In genomic region chr6:126404331-126405070, GRCm38 (mm10) we compare ENCODE assay signal across 8 mouse cellular contexts.
A peak's percentile ranks its signal among the peaks of the same experiment; 100 is the strongest.
DNase-seq lines count a peak whose midpoint lies in the region; ATAC-seq lines count a peak whose summit lies in the region.
"Had no signal": no experiment of that assay in that cellular context is flagged by ENCODE, and none has a peak within 500 bp of the region (broad histone marks: within the 10 kb centered on the region; RNA-seq: fewer than 3 reads in every experiment).

No protein-coding gene starts in this region.

- H3K4me1 ChIP-seq in forebrain, embryonic 15.5 days = no peaks in the 10 kb centered on the region
- H3K4me1 ChIP-seq in midbrain, embryonic 16.5 days (ENCODE audit: control insufficient read depth, insufficient read depth, low read length) = no peaks in the 10 kb centered on the region
- H3K4me1 ChIP-seq in hindbrain, embryonic 10.5 days (replicated peaks) = no peaks in the 10 kb centered on the region

- peak; percentile 52 for DNase-seq in 3T3-L1 (ENCODE audit: low read depth, low spot score)
- DNase-seq in NIH3T3 (ENCODE audit: low read depth) = peak; percentile 41
- DNase-seq in kidney, adult 18-20 months = peak; percentile 36
- peak; percentile 25 to 26 for DNase-seq in lung, adult 18-20 months
- no peak for DNase-seq in hindbrain, embryonic 10.5 days (ENCODE audit: low spot score)

- no peak overlapping the region for H3K9ac ChIP-seq in forebrain, embryonic 15.5 days (replicated peaks)
- no peak overlapping the region for H3K9ac ChIP-seq in midbrain, embryonic 16.5 days (ENCODE audit: low read depth, low read length)

- no peak overlapping the region for H3K4me2 ChIP-seq in forebrain, embryonic 15.5 days (replicated peaks)
- H3K4me2 ChIP-seq in midbrain, embryonic 16.5 days (ENCODE audit: low read length) = no peak overlapping the region

- 87% methylated on average over 12 of the region's 12 CpGs for WGBS in forebrain, embryonic 15.5 days
- 86% methylated on average over 12 of the region's 12 CpGs for WGBS in midbrain, embryonic 16.5 days
- WGBS in hindbrain, embryonic 10.5 days = 80% methylated on average over 12 of the region's 12 CpGs

- no peaks in the 10 kb centered on the region for H3K36me3 ChIP-seq in forebrain, embryonic 15.5 days
- no peaks in the 10 kb centered on the region for H3K36me3 ChIP-seq in midbrain, embryonic 16.5 days (ENCODE audit: control insufficient read depth, insufficient read depth, low read length)
- no peaks in the 10 kb centered on the region for H3K36me3 ChIP-seq in hindbrain, embryonic 10.5 days

- no peak overlapping the region for H3K27ac ChIP-seq in forebrain, embryonic 15.5 days (replicated peaks)
- no peak overlapping the region for H3K27ac ChIP-seq in midbrain, embryonic 16.5 days (ENCODE audit: low read length)
- no peak overlapping the region for H3K27ac ChIP-seq in hindbrain, embryonic 10.5 days

- no peaks in the 10 kb centered on the region for H3K9me3 ChIP-seq in forebrain, embryonic 15.5 days
- H3K9me3 ChIP-seq in midbrain, embryonic 16.5 days (replicated peaks; ENCODE audit: control insufficient read depth, low read length, poor library complexity, severe bottlenecking) = no peaks in the 10 kb centered on the region
- no peaks in the 10 kb centered on the region for H3K9me3 ChIP-seq in hindbrain, embryonic 10.5 days

- ATAC-seq in forebrain, embryonic 15.5 days (replicated peaks) = no peak
- ATAC-seq in midbrain, embryonic 16.5 days = no peak
- ATAC-seq: Patski had no signal

- H3K4me3 ChIP-seq in forebrain, embryonic 15.5 days = no peak overlapping the region
- H3K4me3 ChIP-seq in midbrain, embryonic 16.5 days (ENCODE audit: low read depth, low read length) = no peak overlapping the region
- H3K4me3 ChIP-seq in hindbrain, embryonic 10.5 days = no peak overlapping the region

- no peaks in the 10 kb centered on the region for H3K27me3 ChIP-seq in forebrain, embryonic 15.5 days
- H3K27me3 ChIP-seq in midbrain, embryonic 16.5 days (ENCODE audit: control insufficient read depth, insufficient read depth, low read depth, low read length) = no peaks in the 10 kb centered on the region
- H3K27me3 ChIP-seq in hindbrain, embryonic 10.5 days (ENCODE audit: insufficient read depth, poor library complexity, severe bottlenecking) = no peaks in the 10 kb centered on the region
